Mouse (Mus musculus) fibroblast of lung, adult 2 months (primary cell): ENCODE results near the gene Zfp697.
A peak's percentile ranks its signal among the peaks of the same experiment; 100 is the strongest.
"Not testable (repeated sequence)": the region's sequence is repeated elsewhere in the genome, so short reads cannot be mapped to it uniquely, and the experiment has no call there.

Source experiments
- DNase-seq: peaks from one replicate; pipeline ENCODE4 v3.0.0-alpha.2; 2011; ENCODE audit warnings: low read depth

Zfp697 gene

DNA sequence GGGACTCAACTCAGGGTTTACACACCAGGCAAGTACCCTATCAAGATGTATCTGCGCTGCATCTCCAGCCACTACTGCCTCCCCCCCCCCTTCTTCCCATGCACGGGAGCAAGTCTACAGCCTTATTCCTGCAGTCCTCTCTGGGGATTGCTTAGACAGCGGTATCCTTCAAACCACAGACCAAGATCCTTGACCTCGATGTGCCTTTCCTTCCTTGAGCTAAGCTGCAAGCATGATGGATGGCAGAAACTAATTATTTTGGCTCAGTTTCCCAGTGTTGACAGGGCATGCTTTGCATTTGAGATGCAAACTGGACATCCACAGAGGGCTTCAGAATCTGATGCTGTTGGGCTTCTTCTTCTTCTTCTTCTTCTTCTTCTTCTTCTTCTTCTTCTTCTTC, 40.7 kb downstream of the Zfp697 start:
- no peak for DNase-seq

- no peak for DNase-seq
These were observed 44.5 kb downstream of the Zfp697 start for GRCm38 (mm10) chr3:98426749-98427148.

GRCm38 (mm10) chr3:98427260-98427599, 45.0 kb downstream of the Zfp697 start:
- DNase-seq = no peak

- peak; percentile 31 for DNase-seq
These were observed 45.6 kb downstream of the Zfp697 start for GRCm38 (mm10) chr3:98427600-98428448.

DNA sequence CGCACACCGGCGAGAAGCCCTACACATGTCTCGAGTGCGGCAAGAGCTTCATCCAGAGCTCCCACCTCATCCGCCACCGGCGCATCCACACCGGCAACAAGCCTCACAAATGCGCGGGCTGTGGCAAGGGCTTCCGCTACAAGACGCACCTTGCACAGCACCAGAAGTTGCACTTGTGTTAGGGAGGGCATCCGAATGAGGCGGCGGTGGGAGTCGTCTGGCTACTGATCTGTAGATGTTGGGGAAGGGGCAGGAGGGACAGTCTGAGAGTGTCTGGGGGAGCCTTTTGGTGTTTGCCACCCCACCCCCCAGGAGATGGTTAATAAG, 46.2 kb downstream of the Zfp697 start:
- no peak for DNase-seq

DNA sequence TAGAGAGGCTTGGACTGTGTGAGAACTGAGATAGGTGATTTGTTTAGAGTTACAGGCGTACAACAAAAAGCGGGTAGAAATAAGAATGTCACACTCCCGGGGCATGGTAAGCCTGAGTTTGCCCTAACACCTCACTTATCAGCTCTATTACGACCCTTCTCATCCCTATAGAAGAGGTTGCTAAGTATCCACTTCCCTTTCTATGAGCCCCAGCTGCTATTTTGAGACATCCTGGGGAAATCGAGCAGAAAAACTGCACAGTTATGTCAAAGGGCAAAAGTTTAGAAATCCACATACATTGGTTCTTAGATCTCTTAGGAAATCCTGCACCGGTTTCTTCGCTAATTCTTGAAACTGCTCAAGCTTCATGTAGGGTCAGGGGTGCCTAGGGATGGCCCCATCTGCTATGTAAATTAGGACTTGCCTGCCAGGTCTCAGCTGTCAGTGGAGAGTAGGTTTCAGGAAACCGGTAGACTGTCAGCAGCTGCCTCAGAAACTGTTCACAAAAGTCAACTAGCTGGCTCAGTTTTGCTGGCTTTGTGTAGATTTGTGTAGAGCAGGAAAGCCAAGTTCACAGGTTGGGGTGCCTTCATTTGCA, 46.8 kb downstream of the Zfp697 start:
- no peak for DNase-seq

DNA sequence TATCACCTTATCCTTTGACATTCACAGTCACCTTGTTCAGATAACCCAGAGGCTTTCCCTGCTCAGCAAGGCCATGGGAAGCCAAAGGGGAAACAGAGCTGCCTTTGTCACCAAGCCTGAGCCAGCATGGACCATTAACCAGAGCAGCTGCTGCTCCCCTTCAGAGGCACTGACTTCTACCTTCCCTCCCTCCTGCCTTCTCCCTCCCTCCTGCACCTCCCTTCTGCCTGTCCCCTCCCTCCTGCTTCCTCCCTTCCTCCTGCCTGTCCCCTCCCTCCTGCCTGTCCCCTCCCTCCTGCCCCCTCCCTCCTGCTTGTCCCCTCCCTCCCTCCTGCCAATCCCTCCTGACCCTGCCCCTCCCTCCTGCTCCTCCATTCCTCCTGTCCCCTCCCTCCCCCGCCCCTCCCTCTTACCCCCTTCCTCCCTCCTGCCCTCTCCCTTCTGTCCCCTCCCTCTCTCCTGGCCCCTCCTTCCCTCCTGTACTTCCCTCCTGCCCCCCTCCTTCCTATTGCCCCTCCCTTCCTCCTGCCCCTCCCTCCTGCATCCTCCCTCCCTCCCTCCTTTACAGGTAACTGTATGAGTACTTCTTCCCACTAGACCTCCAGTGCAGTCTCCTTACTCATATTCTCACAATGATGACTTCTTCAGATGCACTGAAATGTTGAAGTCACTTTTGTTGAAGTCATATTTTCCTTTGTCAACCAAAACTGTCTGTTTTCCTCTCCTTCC, 52.0 kb downstream of the Zfp697 start:
- no peak for DNase-seq

DNA sequence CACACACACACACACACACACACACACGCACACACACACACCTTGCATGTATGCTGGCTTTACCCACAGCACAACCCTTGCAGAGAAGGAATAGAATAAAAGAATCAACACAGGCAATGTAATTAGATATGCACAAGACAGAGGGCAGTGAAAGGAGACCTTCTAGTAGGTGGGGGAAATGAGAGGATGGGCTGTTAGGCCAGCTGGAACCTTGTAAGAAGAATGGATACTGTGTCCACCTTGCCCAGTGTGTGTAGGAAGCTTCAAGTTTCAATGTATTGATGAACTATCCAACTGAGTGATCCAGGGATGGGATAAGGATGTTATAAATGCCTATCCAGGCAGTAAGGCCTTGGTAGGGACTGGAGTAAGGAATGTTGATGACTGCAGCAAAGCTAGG, 52.8 kb downstream of the Zfp697 start:
- DNase-seq = no peak

GRCm38 (mm10) chr3:98442245-98442644, 60.0 kb downstream of the Zfp697 start:
- not testable (repeated sequence) for DNase-seq

DNA sequence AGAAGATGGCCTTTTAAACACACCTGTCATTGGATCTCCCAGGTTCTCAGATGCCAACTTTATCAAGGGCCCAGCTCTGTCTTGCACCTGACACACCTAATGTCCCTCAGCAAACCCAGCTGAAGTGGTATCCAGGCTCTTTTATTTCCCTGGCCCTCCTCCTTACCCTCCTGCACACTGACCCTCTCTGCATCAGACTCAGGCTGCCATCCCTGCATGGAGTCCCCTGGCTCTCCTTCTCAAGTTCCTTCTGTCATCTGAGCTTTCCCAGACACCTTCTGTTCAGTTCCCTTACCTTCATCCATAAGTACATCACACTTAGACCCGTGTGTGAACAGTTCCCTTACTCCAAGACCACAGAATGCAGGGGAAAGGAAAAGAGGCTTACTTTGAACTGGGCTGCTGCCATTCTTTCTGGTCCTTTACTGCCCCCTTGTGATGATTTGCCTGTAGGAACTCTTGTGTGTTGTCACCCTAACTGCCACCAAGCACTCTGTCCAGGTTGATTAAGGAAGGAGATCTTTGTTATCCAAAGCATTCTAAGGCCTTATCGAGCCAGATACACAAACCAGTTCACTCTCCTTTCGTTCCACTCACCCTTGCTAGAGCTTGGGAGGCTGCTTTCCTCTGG, 61.0 kb downstream of the Zfp697 start:
- DNase-seq = not testable (repeated sequence)

- not testable (repeated sequence) for DNase-seq
These were observed 61.7 kb downstream of the Zfp697 start for GRCm38 (mm10) chr3:98443924-98444323.

- not testable (repeated sequence) for DNase-seq
These were observed 71.5 kb downstream of the Zfp697 start for GRCm38 (mm10) chr3:98453786-98454185.

DNA sequence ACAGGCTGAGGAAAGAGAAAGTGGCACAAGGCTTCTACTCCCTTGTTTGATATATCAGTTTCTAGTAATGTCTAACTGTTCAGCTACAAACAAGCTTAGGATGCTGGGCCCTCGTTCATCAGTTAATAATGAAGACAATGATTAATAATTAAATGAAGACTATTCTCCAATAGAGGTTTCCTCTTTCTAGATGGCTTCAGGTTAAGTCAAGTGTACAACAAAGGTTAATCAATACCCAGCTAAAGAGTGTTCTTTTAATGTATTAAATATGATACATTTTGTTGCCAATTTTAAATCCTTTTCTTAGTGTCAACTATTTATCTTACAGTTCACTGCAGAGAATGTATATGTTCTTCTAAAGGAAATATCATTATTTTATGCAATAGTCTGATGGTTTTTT, 74.8 kb downstream of the Zfp697 start, which contains the start of gene Gm4450:
TSS of gene Gm4450 (minus strand) at position 101 of the 400 bp plus-strand sequence.
- not testable (repeated sequence) for DNase-seq

- DNase-seq = not testable (repeated sequence)
These were observed 87.1 kb downstream of the Zfp697 start for GRCm38 (mm10) chr3:98469323-98469722.

- DNase-seq = not testable (repeated sequence)
These were observed 88.8 kb downstream of the Zfp697 start for GRCm38 (mm10) chr3:98471057-98471456.

DNA sequence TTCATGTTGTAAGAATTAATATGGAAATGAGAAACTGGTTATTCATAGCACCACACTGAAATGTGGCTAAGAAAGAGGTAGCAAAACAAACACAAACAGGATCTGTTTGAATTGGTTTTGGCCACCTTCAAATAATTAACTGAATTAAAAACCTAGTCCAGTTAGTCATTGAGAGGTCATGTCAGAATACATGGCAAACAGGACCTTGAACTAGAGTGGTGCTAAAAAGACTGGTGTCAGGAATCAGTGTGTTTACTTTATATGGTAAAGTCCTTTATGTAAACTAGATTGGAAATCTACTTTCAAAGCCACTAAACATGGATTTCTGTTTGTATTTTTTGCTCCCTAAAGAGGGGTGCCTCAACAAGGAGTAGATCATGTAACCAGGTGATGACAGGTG, 89.2 kb downstream of the Zfp697 start:
- DNase-seq = not testable (repeated sequence)

DNA sequence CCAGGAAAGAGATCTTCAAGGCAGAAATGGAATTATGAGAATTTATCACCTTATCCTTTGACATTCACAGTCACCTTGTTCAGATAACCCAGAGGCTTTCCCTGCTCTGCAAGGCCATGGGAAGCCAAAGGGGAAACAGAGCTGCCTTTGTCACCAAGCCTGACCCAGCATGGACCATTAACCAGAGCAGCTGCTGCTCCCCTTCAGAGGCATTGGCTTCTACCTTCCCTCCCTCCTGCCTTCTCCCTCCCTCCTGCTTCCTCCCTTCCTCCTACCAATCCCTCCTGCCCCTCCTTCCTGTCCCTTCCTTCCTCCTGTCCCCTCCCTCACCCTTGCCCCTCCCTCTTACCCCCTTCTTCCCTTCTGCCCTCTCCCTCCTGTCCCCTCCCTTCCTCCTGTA, 111.9 kb downstream of the Zfp697 start:
- DNase-seq = not testable (repeated sequence)

GRCm38 (mm10) chr3:98495055-98495454, 112.8 kb downstream of the Zfp697 start:
- not testable (repeated sequence) for DNase-seq

GRCm38 (mm10) chr3:98496762-98497161, 114.5 kb downstream of the Zfp697 start:
- not testable (repeated sequence) for DNase-seq

GRCm38 (mm10) chr3:98497401-98497800, 115.1 kb downstream of the Zfp697 start:
- DNase-seq = not testable (repeated sequence)

DNA sequence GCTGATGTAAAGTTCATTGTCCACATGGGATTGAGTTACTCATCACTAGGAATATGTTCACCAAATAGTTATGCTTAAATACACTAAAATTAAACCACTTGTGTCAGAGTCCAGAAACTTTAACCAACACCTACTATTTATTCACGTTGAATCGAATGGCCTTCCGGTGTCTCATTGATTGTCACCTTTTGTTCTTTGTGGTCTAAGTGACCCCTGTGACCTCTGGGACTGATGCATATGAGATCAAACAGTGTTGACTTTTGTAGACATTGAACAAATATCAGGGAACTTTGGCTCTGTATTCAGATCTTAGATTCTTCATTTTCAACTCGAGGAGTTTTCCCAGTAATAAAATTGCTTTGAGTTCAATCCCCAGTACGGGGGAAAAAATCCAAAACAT, 125.0 kb downstream of the Zfp697 start:
- DNase-seq = not testable (repeated sequence)

DNA sequence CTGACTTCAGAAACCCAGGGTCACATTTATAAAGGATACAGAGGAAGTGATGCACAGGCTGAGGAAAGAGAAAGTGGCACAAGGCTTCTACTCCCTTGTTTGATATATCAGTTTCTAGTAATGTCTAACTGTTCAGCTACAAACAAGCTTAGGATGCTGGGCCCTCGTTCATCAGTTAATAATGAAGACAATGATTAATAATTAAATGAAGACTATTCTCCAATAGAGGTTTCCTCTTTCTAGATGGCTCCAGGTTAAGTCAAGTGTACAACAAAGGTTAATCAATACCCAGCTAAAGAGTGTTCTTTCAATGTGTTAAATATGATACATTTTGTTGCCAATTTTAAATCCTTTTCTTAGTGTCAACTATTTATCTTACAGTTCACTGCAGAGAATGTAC, 128.2 kb downstream of the Zfp697 start, which contains the start of gene Hsd3b4:
TSS of gene Hsd3b4 (minus strand) at position 101 of the 400 bp plus-strand sequence.
- DNase-seq = not testable (repeated sequence)
